Mouse (Mus musculus) left cerebral cortex, adult 9 months (tissue): ENCODE measurements around the gene Daxx.

Experiments
- DNase-seq, 2 experiments: peaks; one replicate each; pipeline ENCODE4 v3.0.0; 2022; ENCODE audit warnings: low spot score in 2 of 2

Daxx gene

GRCm38 (mm10) chr17:33920282-33921097 is 11.3 kb downstream of the Daxx start:
- DNase-seq: peak in 1 of 2 experiments; percentile 77

GRCm38 (mm10) chr17:33921361-33921760 is 12.1 kb downstream of the Daxx start:
- no peak for DNase-seq

GRCm38 (mm10) chr17:33924577-33925283 is 15.5 kb downstream of the Daxx start:
- DNase-seq: no peak

GRCm38 (mm10) chr17:33925406-33926116 is 16.3 kb downstream of the Daxx start:
- no peak for DNase-seq

- DNase-seq: no peak
These were observed 17.2 kb downstream of the Daxx start for GRCm38 (mm10) chr17:33926207-33926932.

GRCm38 (mm10) chr17:33928251-33928947 is 19.2 kb downstream of the Daxx start:
- no peak for DNase-seq

GRCm38 (mm10) chr17:33929371-33930279 is 20.4 kb downstream of the Daxx start, which contains the start of gene Rgl2:
Gene Rgl2 (plus strand): TSS chr17:33929543.
- DNase-seq: peak in 1 of 2 experiments; percentile 91

- DNase-seq: peak in 1 of 2 experiments; percentile 77
These were observed 21.3 kb downstream of the Daxx start for GRCm38 (mm10) chr17:33930280-33931158.

- no peak for DNase-seq
These were observed 22.1 kb downstream of the Daxx start for GRCm38 (mm10) chr17:33931159-33931866.

- DNase-seq: no peak
These were observed 22.7 kb downstream of the Daxx start for GRCm38 (mm10) chr17:33931947-33932346.

- no peak for DNase-seq
These were observed 23.2 kb downstream of the Daxx start for GRCm38 (mm10) chr17:33932448-33932847.

- DNase-seq: no peak
These were observed 23.8 kb downstream of the Daxx start for GRCm38 (mm10) chr17:33932970-33933369.

GRCm38 (mm10) chr17:33935422-33936055 is 26.3 kb downstream of the Daxx start:
- no peak for DNase-seq

GRCm38 (mm10) chr17:33936993-33937392 is 27.8 kb downstream of the Daxx start:
- no peak for DNase-seq

GRCm38 (mm10) chr17:33938783-33939182 is 29.6 kb downstream of the Daxx start:
- no peak for DNase-seq

GRCm38 (mm10) chr17:33940206-33940805 is 31.1 kb downstream of the Daxx start, which contains the start of the genes Pfdn6 and Wdr46:
Gene Pfdn6 (minus strand): TSS chr17:33940343.
Gene Wdr46 (plus strand): TSS chr17:33940660.
- DNase-seq: peak; percentile 64 to 90

GRCm38 (mm10) chr17:33940981-33941380 is 31.8 kb downstream of the Daxx start:
- DNase-seq: no peak
